24 mouse cellular contexts compared by ENCODE assay signal in genomic region chr13:30819891-30820290, GRCm38 (mm10).
DNase-seq lines count a peak whose midpoint lies in the region; ATAC-seq lines count a peak whose summit lies in the region.
"Had no signal": no experiment of that assay in that cellular context is flagged by ENCODE, and none has a peak within 500 bp of the region (broad histone marks: within the 10 kb centered on the region; RNA-seq: fewer than 3 reads in every experiment).

No protein-coding gene starts in this region.

- H3K4me2 ChIP-seq in hindbrain, embryonic 11.5 days (replicated peaks; ENCODE audit: low read depth, low read length) = no peak overlapping the region
- H3K4me2 ChIP-seq: heart, embryonic 13.5 days; hindbrain, embryonic 13.5 days had no signal

- no peaks in the 10 kb centered on the region; the same call in 1 of the 2 replicates for H3K36me3 ChIP-seq in hindbrain, embryonic 11.5 days (ENCODE audit: control insufficient read depth, insufficient read depth, low read length)

- no peak overlapping the region for H3K27ac ChIP-seq in hindbrain, embryonic 11.5 days (ENCODE audit: low read depth, low read length)
- H3K27ac ChIP-seq: embryonic facial prominence, embryonic 10.5 days; forebrain, embryonic 10.5 days; heart, embryonic 13.5 days; hindbrain, embryonic 13.5 days; hindbrain, postnatal 0 days had no signal

- no peak overlapping the region for H3K4me3 ChIP-seq in hindbrain, embryonic 11.5 days (ENCODE audit: low read depth, low read length)
- H3K4me3 ChIP-seq: embryonic facial prominence, embryonic 10.5 days; erythroblast, embryonic 14.5 days; forebrain, embryonic 10.5 days; heart, embryonic 13.5 days; hindbrain, embryonic 13.5 days had no signal

- H3K4me1 ChIP-seq in hindbrain, embryonic 11.5 days (replicated peaks; ENCODE audit: control insufficient read depth, insufficient read depth, low read length) = no peaks in the 10 kb centered on the region
- H3K4me1 ChIP-seq: embryonic facial prominence, embryonic 10.5 days; forebrain, embryonic 10.5 days; hindbrain, embryonic 13.5 days had no signal

- DNase-seq in CD4-positive helper T cell, adult 2 months (ENCODE audit: low read depth, low spot score) = peak; percentile 43
- DNase-seq in induced T-regulatory cell, adult 2 months (ENCODE audit: low read depth) = peak; percentile 59
- no peak for DNase-seq in left cerebral cortex, adult 11 months (ENCODE audit: low spot score)
- no peak for DNase-seq in spleen, postnatal 14 days (ENCODE audit: low spot score in 2 of 2)
- DNase-seq in hindbrain, embryonic 11.5 days (ENCODE audit: low spot score) = no peak
- DNase-seq: adrenal gland, adult 2 months; adrenal gland, postnatal 25 days; cerebellum, adult 18-20 months; cerebellum, adult 9-11 months; cerebellum, postnatal 36 days; heart, postnatal 36 days had no signal

- H3K9ac ChIP-seq in hindbrain, embryonic 11.5 days (ENCODE audit: low read depth, low read length) = no peak overlapping the region
- H3K9ac ChIP-seq: heart, embryonic 13.5 days; hindbrain, embryonic 13.5 days had no signal

- 96% methylated on average over 2 of the region's 2 CpGs for WGBS in hindbrain, embryonic 11.5 days

- H3K27me3 ChIP-seq in hindbrain, embryonic 11.5 days (ENCODE audit: control insufficient read depth, insufficient read depth, low read length) = no peaks in the 10 kb centered on the region
- H3K27me3 ChIP-seq: CH12.LX; heart, embryonic 13.5 days; hindbrain, embryonic 13.5 days; Patski had no signal

- H3K9me3 ChIP-seq in hindbrain, embryonic 11.5 days (ENCODE audit: control insufficient read depth, low read length) = no peaks in the 10 kb centered on the region
- H3K9me3 ChIP-seq: embryonic facial prominence, embryonic 10.5 days; forebrain, embryonic 10.5 days; heart, embryonic 13.5 days; hindbrain, embryonic 13.5 days had no signal

- ATAC-seq in activated CD4-positive, CD25-positive, alpha-beta regulatory T cell, adult 4 months = peak; percentile 11
- ATAC-seq in monocyte, adult 5-6 weeks (replicated peaks; ENCODE audit: insufficient number of reproducible peaks, low FRiP score, low TSS enrichment, poor library complexity, severe bottlenecking) = peak; percentile 57; the same call in 1 of the 2 replicates
- ATAC-seq in erythroblast, adult 5-6 weeks (replicated peaks; ENCODE audit: low FRiP score, poor library complexity, severe bottlenecking) = no peak
- ATAC-seq in hindbrain, embryonic 11.5 days (ENCODE audit: low FRiP score) = no peak
- ATAC-seq: forebrain, embryonic 14.5 days; hindbrain, postnatal 0 days; intestine, embryonic 16.5 days; Patski had no signal

Comparison
In these comparisons a context has a peak if more than half of its experiments do, and no peak if none do; other contexts are left out.
1. DNase-seq: peak in CD4-positive helper T cell, adult 2 months (single experiment) and induced T-regulatory cell, adult 2 months (single experiment); none in left cerebral cortex, adult 11 months (single experiment), spleen, postnatal 14 days (0 of 2) and hindbrain, embryonic 11.5 days (single experiment).
2. ATAC-seq: peak in activated CD4-positive, CD25-positive, alpha-beta regulatory T cell, adult 4 months (single experiment) and monocyte, adult 5-6 weeks (single experiment); none in erythroblast, adult 5-6 weeks (single experiment) and hindbrain, embryonic 11.5 days (single experiment).